Mouse (Mus musculus) hindbrain, embryonic 16.5 days (tissue): Measurements from ENCODE around the gene Cage1. TPM values are rescaled to one million over a fixed set of nuclear protein-coding genes. Genes with fewer than 3 reads are reported as not detected.

Source experiments
- ATAC-seq: fragments of 200-750 bp; cut with Nextera tagmentation; 2 replicates; pipeline ENCODE4 v1.8.0; 2017; ENCODE audit warnings: moderate TSS enrichment, moderate library complexity
- H3K27ac ChIP-seq: fragments of 300-500 bp; sonication (generic); 2 replicates; pipeline ENCODE4 v1.5.1; 2014; ENCODE audit warnings: low read depth, mild to moderate bottlenecking, control low read depth, low read length, moderate library complexity
- H3K27me3 ChIP-seq: fragments of 300-500 bp; sonication (generic); replicated peaks from 2 replicates; pipeline ENCODE4 v1.6.1; 2014; ENCODE audit warnings: low read length; ENCODE audit not compliant: control insufficient read depth, insufficient read depth
- H3K36me3 ChIP-seq: fragments of 300-500 bp; sonication (generic); 2 replicates; pipeline ENCODE4 v1.6.1; 2014; ENCODE audit warnings: mild to moderate bottlenecking, low read length, moderate library complexity, mixed read lengths; ENCODE audit not compliant: control insufficient read depth, insufficient read depth
- H3K4me1 ChIP-seq: fragments of 300-500 bp; sonication (generic); 2 replicates; pipeline ENCODE4 v1.6.1; 2014; ENCODE audit warnings: low read depth, low read length; ENCODE audit not compliant: control insufficient read depth, insufficient read depth
- H3K4me2 ChIP-seq: fragments of 300-500 bp; sonication (generic); 2 replicates; pipeline ENCODE4 v1.6.1; 2014; ENCODE audit warnings: mild to moderate bottlenecking, low read length, control low read depth, moderate library complexity
- H3K4me3 ChIP-seq: fragments of 300-500 bp; sonication (generic); 2 replicates; pipeline ENCODE4 v1.5.1; 2014; ENCODE audit warnings: mild to moderate bottlenecking, low read length, control low read depth, moderate library complexity
- H3K9ac ChIP-seq: fragments of 300-500 bp; sonication (generic); 2 replicates; pipeline ENCODE4 v1.6.1; 2014; ENCODE audit warnings: low read depth, mild to moderate bottlenecking, control low read depth, low read length, moderate library complexity
- H3K9me3 ChIP-seq: fragments of 300-500 bp; sonication (generic); 2 replicates; pipeline ENCODE4 v1.6.1; 2014; ENCODE audit warnings: mild to moderate bottlenecking, low read length, moderate library complexity; ENCODE audit not compliant: control insufficient read depth
- WGBS: fragments of 180-500 bp; shearing (Covaris S2); extraction: QIAGEN DNeasy Blood & Tissue Kit; methylation state at CpG from one replicate; pipeline ENCODE4 v1.1.7; 2014; 5-methylcytosine and 5-hydroxymethylcytosine counted together
- polyA plus RNA-seq: library from polyadenylated mRNA; unstranded; fragments of >200 nt; fragmentation: Nextera tagmentation; extraction: Ambion mirVana; gene quantifications from 2 replicates; pipeline ENCODE4 v1.2.1, GENCODE M21; 2015

Cage1 gene
- polyA plus RNA-seq, 1 experiment from 2014 or later, result 2.3 TPM

DNA sequence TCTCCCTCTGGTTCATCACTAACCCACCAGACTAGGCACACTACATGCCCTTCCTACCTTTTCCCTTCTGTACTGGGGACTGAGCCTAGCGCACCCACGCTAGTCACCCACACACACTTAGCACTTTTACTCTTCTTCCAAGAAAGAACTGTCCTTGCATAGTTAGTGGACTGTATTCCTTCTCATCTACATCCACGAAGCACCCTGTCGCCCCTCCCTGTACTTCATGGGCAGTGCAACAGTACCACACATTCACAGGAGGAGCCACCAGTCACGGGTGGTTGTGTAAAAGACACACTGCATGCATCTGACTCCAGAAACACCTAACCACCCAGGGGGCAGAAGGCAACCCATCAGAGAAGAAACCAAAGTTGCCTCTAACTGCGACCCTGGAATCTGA, 62.8 kb downstream of the Cage1 start:
- no peak for ATAC-seq
- no peaks in the 10 kb centered on the region for H3K9me3 ChIP-seq
- WGBS, result 93% methylated on average over 6 of the region's 6 CpGs

DNA sequence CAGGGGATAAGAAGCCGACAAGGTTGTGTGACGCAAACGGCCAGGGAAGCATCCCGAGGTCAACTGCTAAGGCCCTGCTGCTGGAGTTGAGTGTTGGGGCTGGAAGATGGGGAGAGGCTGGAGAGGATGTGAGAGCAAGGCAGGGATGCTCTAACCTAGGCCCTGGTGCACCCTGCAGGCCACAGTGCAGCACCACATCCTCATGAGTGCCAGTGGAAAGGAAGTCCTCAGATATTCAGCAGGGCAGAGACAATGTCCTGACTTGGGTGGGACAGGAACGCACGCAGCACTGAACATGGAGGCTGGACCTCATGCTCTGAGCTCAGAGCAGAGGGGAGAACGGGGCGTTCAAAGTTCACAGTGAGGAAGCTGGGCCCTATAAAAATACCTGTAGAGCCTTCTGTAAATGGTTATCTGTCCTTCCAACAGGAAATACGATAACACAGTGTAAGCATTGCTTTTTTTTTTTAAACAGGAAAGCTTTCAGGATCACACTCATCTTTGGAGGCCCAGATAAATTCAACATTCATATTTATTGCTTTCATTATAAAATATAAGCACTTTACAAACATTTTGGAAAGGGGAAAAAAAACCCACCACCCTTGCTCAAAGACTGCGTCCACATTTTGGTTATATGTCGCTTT, 65.9 kb downstream of the Cage1 start:
- Histone ChIP-seq H3K36me3 (no peaks in the 10 kb centered on the region), H3K4me1 (peaks cover 5% of the 10 kb centered on the region), H3K27ac (0 out of 2 replicates have a peak overlapping the region, but pooled peaks have one; percentile 23), H3K9me3 (no peaks in the 10 kb centered on the region), H3K4me2 (no peak overlapping the region), H3K9ac (no peak overlapping the region), H3K27me3 (no peaks in the 10 kb centered on the region), H3K4me3 (no peak overlapping the region)
- no peak for ATAC-seq
- WGBS, result 89% methylated on average over 11 of the region's 11 CpGs

More for the DNA sequence above, 62.8 kb downstream of the Cage1 start:
- Histone ChIP-seq H3K27ac (no peak overlapping the region), H3K4me3 (no peak overlapping the region), H3K4me1 (no peaks in the 10 kb centered on the region), H3K4me2 (no peak overlapping the region), H3K27me3 (no peaks in the 10 kb centered on the region), H3K36me3 (peaks cover 6% of the 10 kb centered on the region), H3K9ac (no peak overlapping the region)

DNA sequence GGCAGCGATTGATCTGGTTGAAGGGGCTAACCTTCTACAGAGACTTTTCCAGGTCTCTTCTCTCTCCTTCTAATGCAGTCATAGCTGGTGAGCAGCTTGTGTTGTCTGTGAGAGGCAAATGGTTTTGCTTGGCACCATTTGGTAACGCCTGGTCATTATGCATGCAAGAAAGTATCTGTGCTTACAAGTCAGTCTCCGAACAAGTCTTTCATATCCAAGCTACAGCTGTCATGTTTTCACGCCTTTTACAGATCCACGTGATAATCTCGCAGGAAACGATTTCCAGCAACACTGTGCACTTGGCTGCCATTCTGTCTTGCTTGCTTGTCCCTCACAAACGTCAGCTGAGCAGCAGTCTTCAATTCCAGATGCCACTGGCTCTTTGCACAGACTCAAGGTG, 66.9 kb downstream of the Cage1 start:
- Histone ChIP-seq H3K4me2 (no peak overlapping the region), H3K4me1 (peaks cover 5% of the 10 kb centered on the region), H3K27me3 (no peaks in the 10 kb centered on the region), H3K36me3 (no peaks in the 10 kb centered on the region), H3K27ac (no peak overlapping the region), H3K4me3 (no peak overlapping the region), H3K9me3 (no peaks in the 10 kb centered on the region), H3K9ac (no peak overlapping the region)
- 49% methylated on average over 8 of the region's 8 CpGs for WGBS
- no peak for ATAC-seq

DNA sequence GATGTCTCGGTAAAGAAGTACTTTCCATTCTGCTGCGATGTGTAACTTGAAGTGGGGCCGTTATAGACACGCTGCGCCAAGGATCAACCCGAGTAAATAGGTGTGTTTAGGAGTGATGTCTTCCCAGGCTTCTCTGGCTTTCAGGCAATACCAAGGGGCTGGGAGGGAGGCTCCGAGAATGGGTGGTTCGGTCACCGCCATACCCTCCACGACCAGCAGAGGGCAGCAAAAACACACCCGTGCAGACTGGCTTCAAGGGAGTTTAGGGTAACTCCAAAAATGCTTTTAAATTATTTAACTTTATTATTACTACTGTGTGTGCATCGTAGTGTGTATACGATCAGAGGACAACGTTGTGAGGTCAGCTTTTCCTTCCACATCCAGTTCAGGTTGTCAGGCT, 67.5 kb downstream of the Cage1 start:
- no peaks in the 10 kb centered on the region for H3K36me3 ChIP-seq
- H3K9ac ChIP-seq, result no peak overlapping the region
- H3K9me3 ChIP-seq, result no peaks in the 10 kb centered on the region
- ATAC-seq, result peak; percentile 55; the same call in 1 of the 2 replicates
- no peak overlapping the region for H3K4me3 ChIP-seq
- H3K4me2 ChIP-seq, result peak overlapping the region; percentile 30
- WGBS, result 8% methylated on average over 14 of the region's 14 CpGs
- no peak overlapping the region for H3K27ac ChIP-seq
- H3K4me1 ChIP-seq, result peaks cover 9% of the 10 kb centered on the region
- no peaks in the 10 kb centered on the region for H3K27me3 ChIP-seq

DNA sequence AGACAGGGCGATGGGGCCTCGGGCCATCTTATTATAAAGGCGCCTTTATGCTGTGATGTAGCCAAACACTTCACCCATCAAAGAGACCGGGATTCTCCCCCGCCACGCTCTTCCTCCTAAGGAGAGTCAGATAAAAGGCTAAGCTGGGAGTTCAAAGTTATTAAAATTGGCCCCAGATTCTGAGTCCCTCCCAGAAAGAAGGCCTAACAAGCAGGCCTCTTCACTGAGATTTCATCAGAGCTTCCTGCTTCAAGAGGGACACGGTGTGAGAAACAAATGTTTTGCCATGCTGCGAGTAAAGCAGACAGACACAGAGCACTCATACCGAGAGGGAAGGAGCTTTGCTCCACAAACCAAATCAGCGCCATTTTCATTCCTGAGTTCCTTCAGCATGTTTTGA, 69.3 kb downstream of the Cage1 start:
- H3K36me3 ChIP-seq, result no peaks in the 10 kb centered on the region
- no peak for ATAC-seq
- H3K4me2 ChIP-seq, result peak overlapping the region; percentile 25
- H3K4me1 ChIP-seq, result peaks cover 11% of the 10 kb centered on the region
- H3K9ac ChIP-seq, result peak overlapping the region; percentile 41; the same call in 1 of the 2 replicates
- H3K9me3 ChIP-seq, result no peaks in the 10 kb centered on the region
- no peak overlapping the region for H3K4me3 ChIP-seq
- 48% methylated on average over 10 of the region's 10 CpGs for WGBS
- no peak overlapping the region for H3K27ac ChIP-seq
- no peaks in the 10 kb centered on the region for H3K27me3 ChIP-seq

DNA sequence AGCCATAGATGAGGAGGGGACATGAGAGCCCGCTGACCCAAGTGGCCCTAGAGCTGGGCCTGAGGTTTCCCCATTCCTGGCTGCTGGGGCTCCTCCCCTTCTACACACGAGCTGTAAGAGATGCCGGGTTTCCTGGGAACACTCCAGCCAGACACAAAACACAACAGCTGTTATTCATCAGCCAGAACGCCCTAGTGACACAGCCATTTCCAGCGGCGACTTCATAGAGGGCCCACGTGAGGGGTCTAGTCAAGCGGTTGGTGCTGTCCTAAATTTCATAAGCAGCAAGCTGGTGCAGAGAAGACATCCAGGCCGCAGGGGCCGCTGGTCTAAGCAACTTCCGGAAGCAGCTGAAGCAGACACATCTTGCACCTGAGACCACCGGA, 69.8 kb downstream of the Cage1 start:
- ATAC-seq, result no peak
- no peak overlapping the region for H3K4me3 ChIP-seq
- H3K9ac ChIP-seq, result peak overlapping the region; percentile 41; the same call in 1 of the 2 replicates
- peaks cover 11% of the 10 kb centered on the region for H3K4me1 ChIP-seq
- no peaks in the 10 kb centered on the region for H3K27me3 ChIP-seq
- 29% methylated on average over 12 of the region's 12 CpGs for WGBS
- no peak overlapping the region for H3K27ac ChIP-seq
- peak overlapping the region; percentile 25 for H3K4me2 ChIP-seq
- no peaks in the 10 kb centered on the region for H3K9me3 ChIP-seq
- no peaks in the 10 kb centered on the region for H3K36me3 ChIP-seq

DNA sequence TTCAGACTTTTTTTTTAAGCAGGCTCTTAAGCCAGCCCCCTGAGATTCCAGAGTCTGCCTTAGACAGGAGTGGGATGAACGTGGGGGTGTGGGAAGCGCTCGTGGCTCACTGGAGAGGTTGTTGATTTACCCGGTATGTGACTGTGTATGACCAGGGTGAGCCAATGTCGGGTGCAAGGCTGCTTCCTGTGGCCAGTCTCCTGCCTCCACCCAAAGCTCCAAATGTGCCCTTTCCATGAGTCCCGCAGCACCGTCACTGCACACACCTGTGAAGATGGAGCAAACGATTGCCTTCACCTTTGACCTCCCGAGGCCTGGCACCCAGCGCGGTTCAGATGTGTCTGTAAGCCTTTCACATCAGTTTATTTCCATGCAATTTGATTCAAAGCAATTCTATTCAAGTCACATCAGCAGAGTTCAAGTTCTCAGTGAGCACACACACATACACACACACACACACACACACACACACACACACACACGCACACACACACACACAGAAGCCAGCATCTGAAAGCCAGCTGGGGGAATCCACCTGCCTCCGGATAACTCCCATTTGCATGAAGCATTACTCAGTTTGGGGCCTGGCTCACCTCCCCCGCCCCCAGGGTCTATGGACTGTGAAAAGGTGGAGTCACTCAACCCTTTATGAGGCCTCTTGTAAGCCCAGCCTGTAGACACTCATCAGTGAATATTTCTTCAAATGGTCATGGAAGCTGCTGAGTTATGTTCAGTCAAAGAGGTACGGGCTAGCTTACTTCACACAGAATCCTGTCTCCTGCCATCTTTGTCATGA, 70.4 kb downstream of the Cage1 start:
- Histone ChIP-seq H3K27me3 (no peaks in the 10 kb centered on the region), H3K9me3 (no peaks in the 10 kb centered on the region), H3K4me3 (no peak overlapping the region), H3K9ac (no peak overlapping the region), H3K36me3 (no peaks in the 10 kb centered on the region), H3K27ac (no peak overlapping the region), H3K4me2 (no peak overlapping the region), H3K4me1 (peaks cover 11% of the 10 kb centered on the region)
- no peak for ATAC-seq
- WGBS, result 78% methylated on average over 15 of the region's 15 CpGs

DNA sequence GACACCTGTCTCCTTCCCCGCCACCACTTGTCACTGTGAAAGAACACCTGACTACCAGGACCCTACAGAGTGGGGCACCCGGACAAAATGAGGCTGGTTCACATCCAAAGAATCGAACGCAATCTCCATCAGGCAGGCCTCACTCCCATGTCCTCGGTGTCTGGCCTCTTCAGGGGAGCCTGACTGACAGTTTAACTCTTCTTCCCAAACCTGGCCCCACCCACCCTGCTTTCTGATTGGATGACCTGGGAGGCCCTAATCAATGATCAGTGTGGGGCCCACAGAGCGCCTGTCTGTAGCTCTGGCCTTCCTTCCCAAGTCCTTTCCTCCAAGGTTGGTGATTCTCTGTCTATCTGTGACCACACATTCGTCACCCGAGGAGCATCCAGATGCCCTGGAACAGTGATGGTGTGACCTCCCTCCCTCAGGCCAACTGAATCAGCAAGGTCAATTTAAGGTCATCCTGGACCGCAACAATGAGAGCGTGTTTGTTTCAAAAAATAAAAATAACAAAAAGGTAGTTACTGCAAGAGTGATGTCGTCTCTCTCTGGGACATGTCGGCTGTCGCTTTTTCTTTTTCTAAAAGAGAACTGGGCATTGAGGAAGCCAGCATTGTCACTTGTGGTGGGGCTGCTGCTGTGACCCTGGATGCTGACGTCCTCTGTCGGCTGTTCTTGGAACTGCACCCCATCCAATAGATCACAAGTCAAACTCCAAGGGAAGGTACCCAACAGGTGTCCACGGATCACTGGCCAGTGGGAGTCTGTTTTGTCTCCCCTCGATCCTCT, 71.5 kb downstream of the Cage1 start:
- H3K36me3 ChIP-seq, result no peaks in the 10 kb centered on the region
- H3K9me3 ChIP-seq, result no peaks in the 10 kb centered on the region
- H3K9ac ChIP-seq, result no peak overlapping the region
- WGBS, result 36% methylated on average over 17 of the region's 17 CpGs
- 0 out of 2 replicates have a peak, but pooled peaks have one; percentile 21 for ATAC-seq
- no peaks in the 10 kb centered on the region for H3K27me3 ChIP-seq
- H3K27ac ChIP-seq, result no peak overlapping the region
- H3K4me3 ChIP-seq, result no peak overlapping the region
- peaks cover 11% of the 10 kb centered on the region for H3K4me1 ChIP-seq
- no peak overlapping the region for H3K4me2 ChIP-seq
